Mouse (Mus musculus) limb, embryonic 11.5 days (tissue): ENCODE results near the gene Srr. TPM values are rescaled to one million over a fixed set of nuclear protein-coding genes. Genes with fewer than 3 reads are reported as not detected.

Experiments used
- ATAC-seq: fragments of 200-750 bp; cut with Nextera tagmentation; 2 replicates; pipeline ENCODE4 v1.8.0; 2017; ENCODE audit warnings: low read depth; ENCODE audit not compliant: insufficient number of reproducible peaks, low FRiP score, low TSS enrichment
- DNase-seq: peaks from one replicate; pipeline ENCODE4 v3.0.0-alpha.2; 2015; ENCODE audit warnings: low spot score
- H3K27ac ChIP-seq: fragments of 300-500 bp; sonication (generic); replicated peaks from 2 replicates; pipeline ENCODE4 v1.5.1; 2014; ENCODE audit warnings: low read depth, mild to moderate bottlenecking, low read length
- H3K27me3 ChIP-seq: fragments of 300-500 bp; sonication (generic); 2 replicates; pipeline ENCODE4 v1.6.1; 2014; ENCODE audit warnings: mild to moderate bottlenecking, low read length, mixed read lengths; ENCODE audit not compliant: control insufficient read depth, insufficient read depth
- H3K36me3 ChIP-seq: fragments of 300-500 bp; sonication (generic); 2 replicates; pipeline ENCODE4 v1.6.1; 2014; ENCODE audit warnings: mild to moderate bottlenecking, low read length, moderate library complexity, mixed read lengths; ENCODE audit not compliant: control insufficient read depth, insufficient read depth
- H3K4me1 ChIP-seq: fragments of 300-500 bp; sonication (generic); 2 replicates; pipeline ENCODE4 v1.6.1; 2014; ENCODE audit warnings: low read length, mixed read lengths; ENCODE audit not compliant: control insufficient read depth, insufficient read depth
- H3K4me2 ChIP-seq: fragments of 300-500 bp; sonication (generic); 2 replicates; pipeline ENCODE4 v1.6.1; 2014; ENCODE audit warnings: low read depth, mild to moderate bottlenecking, moderate library complexity; ENCODE audit not compliant: severe bottlenecking
- H3K4me3 ChIP-seq: fragments of 300-500 bp; sonication (generic); 2 replicates; pipeline ENCODE4 v1.5.1; 2014; ENCODE audit warnings: low read depth, low read length
- H3K9ac ChIP-seq: fragments of 300-500 bp; sonication (generic); 2 replicates; pipeline ENCODE4 v1.6.1; 2014; ENCODE audit warnings: mild to moderate bottlenecking, low read length
- H3K9me3 ChIP-seq: fragments of 300-500 bp; sonication (generic); 2 replicates; pipeline ENCODE4 v1.6.1; 2016; ENCODE audit warnings: low read length; ENCODE audit not compliant: control insufficient read depth
- WGBS: fragments of 180-500 bp; shearing (Covaris S2); extraction: QIAGEN DNeasy Blood & Tissue Kit; methylation state at CpG from one replicate; pipeline ENCODE4 v1.1.7; 2014; 5-methylcytosine and 5-hydroxymethylcytosine counted together
- microRNA-seq: library from miRNA; unstranded; fragments of <30 nt; microRNA quantifications from one replicate; pipeline ENCODE4, GENCODE M21; 2016
- polyA plus RNA-seq: library from polyadenylated mRNA; unstranded; fragments of >200 nt; fragmentation: Nextera tagmentation; extraction: Ambion mirVana; gene quantifications from 2 replicates; pipeline ENCODE4 v1.2.1, GENCODE M21; 2014

Gene Srr
- polyA plus RNA-seq, 1 experiment from 2014 or later = 24.5 TPM

- H3K27me3 ChIP-seq = no peaks in the 10 kb centered on the region
- no peaks in the 10 kb centered on the region for H3K36me3 ChIP-seq
- H3K9ac ChIP-seq = no peak overlapping the region
- no peak for DNase-seq
- no peak for ATAC-seq
- no peak overlapping the region for H3K27ac ChIP-seq
- WGBS = 84% methylated on average over 9 of the region's 9 CpGs
- H3K9me3 ChIP-seq = no peaks in the 10 kb centered on the region
- H3K4me1 ChIP-seq = no peaks in the 10 kb centered on the region
- H3K4me2 ChIP-seq = no peak overlapping the region
- no peak overlapping the region for H3K4me3 ChIP-seq
Observed at GRCm38 (mm10) chr11:74865252-74865651, 60.5 kb downstream of the Srr start.

GRCm38 (mm10) chr11:74864421-74864820 lies 61.3 kb downstream of the Srr start:
- DNase-seq (no peak), ATAC-seq (no peak)
- Histone ChIP-seq H3K9ac (no peak overlapping the region), H3K27me3 (no peaks in the 10 kb centered on the region), H3K9me3 (no peaks in the 10 kb centered on the region), H3K27ac (no peak overlapping the region), H3K4me3 (no peak overlapping the region), H3K4me2 (no peak overlapping the region), H3K4me1 (no peaks in the 10 kb centered on the region), H3K36me3 (no peaks in the 10 kb centered on the region)
- 85% methylated on average over 9 of the region's 9 CpGs for WGBS

DNA sequence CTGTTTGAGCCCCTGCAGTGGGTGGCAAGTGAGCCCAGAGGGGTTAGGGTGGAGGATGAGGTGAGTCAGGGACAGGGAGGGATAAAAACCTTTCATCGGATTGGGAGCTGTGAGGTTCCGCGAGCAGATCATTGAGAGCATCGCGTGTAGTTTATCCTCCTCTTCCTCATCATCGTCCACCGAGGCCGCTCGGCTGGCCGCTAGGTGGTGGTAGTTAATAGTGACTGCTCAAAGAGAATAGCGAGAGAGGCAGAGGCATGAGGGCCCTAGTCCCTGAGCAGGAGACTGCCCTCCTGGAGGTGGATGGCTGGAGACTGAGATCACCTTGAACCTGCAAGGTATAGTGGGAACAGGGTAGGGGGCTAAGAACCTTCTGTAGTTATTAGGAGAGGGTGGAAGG lies 62.3 kb downstream of the Srr start:
- H3K9ac ChIP-seq = no peak overlapping the region
- 17% methylated on average over 11 of the region's 11 CpGs for WGBS
- H3K4me1 ChIP-seq = no peaks in the 10 kb centered on the region
- H3K4me2 ChIP-seq = no peak overlapping the region
- no peak overlapping the region for H3K27ac ChIP-seq
- ATAC-seq (no peak), DNase-seq (peak; percentile 54)
- no peaks in the 10 kb centered on the region for H3K9me3 ChIP-seq
- no peak overlapping the region for H3K4me3 ChIP-seq
- H3K36me3 ChIP-seq = no peaks in the 10 kb centered on the region
- no peaks in the 10 kb centered on the region for H3K27me3 ChIP-seq

DNA sequence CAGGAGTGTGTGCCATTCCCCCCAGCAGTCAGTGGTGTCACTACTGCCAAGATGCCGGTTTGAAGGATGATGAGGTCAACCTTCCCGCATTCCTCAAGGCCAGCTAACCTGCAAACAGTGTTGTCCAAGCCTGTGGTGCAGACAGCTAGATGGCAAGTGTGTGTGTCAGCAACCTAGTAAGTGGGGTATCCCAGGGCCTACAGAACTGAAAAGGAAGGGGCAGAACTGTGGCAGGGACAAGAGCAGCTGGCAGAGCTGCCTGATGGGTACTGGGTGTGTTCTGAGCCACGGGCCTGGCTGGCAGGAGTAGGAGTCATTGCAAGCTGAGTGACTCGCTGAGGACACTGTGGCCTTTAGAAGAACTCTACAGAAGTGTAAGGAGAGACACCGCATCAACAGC lies 63.6 kb downstream of the Srr start:
- Histone ChIP-seq H3K4me3 (no peak overlapping the region), H3K27me3 (no peaks in the 10 kb centered on the region), H3K4me2 (no peak overlapping the region), H3K27ac (no peak overlapping the region), H3K4me1 (no peaks in the 10 kb centered on the region), H3K36me3 (no peaks in the 10 kb centered on the region), H3K9ac (no peak overlapping the region), H3K9me3 (no peaks in the 10 kb centered on the region)
- DNase-seq (no peak), ATAC-seq (no peak)
- WGBS = 80% methylated on average over 5 of the region's 5 CpGs

DNA sequence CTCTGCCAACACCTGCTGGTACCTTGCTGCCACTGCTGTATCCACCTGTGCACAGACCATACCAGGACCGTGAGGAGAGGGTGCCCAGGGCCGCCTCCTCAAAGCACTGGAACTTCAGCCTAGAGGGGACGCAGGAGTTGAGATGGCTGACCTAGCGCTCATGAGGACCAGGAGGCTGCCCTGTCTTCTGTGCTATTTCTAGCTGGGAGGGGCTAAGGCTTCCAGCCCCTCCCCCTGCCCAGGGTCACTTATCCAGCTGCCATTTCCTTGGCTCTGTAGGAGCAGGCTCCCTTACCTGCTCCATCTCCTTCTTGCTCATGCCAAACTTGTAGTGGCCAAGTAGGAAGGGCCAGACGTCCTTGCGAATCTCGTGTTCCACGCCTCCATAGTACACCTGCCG lies 68.0 kb downstream of the Srr start:
- no peaks in the 10 kb centered on the region for H3K4me1 ChIP-seq
- H3K27me3 ChIP-seq = no peaks in the 10 kb centered on the region
- H3K4me3 ChIP-seq = no peak overlapping the region
- H3K9ac ChIP-seq = no peak overlapping the region
- no peak for ATAC-seq
- no peak overlapping the region for H3K4me2 ChIP-seq
- no peak for DNase-seq
- no peak overlapping the region for H3K27ac ChIP-seq
- H3K9me3 ChIP-seq = no peaks in the 10 kb centered on the region
- 82% methylated on average over 9 of the region's 9 CpGs for WGBS
- H3K36me3 ChIP-seq = no peaks in the 10 kb centered on the region

Small RNA genes lying within 50 kb of the gene (microRNA-seq; reads per million reads assigned to microRNA genes)
- not detected for gene Mir6926

Other genes starting within 250 kb of the Srr start
- gene Pafah1b1, start 201.3 kb downstream of the Srr start, polyA plus RNA-seq = 77.5 and 83.3 TPM in 2 replicates
- 51.6 and 54.7 TPM in 2 replicates for gene Mettl16, start 155.1 kb downstream of the Srr start, polyA plus RNA-seq
- gene Mnt, start 95.0 kb downstream of the Srr start, polyA plus RNA-seq = 5.1 and 5.5 TPM in 2 replicates
- gene Sgsm2, start 28.9 kb downstream of the Srr start, polyA plus RNA-seq = 3.0 and 3.4 TPM in 2 replicates
- gene Tsr1, start 27.9 kb downstream of the Srr start, polyA plus RNA-seq = 52.9 and 59.9 TPM in 2 replicates
- gene Smg6, start 125 bp downstream of the Srr start, polyA plus RNA-seq = 18.5 and 20.8 TPM in 2 replicates
- 4.1 and 4.5 TPM in 2 replicates for gene Hic1, start 243.6 kb upstream of the Srr start, polyA plus RNA-seq